Mouse (Mus musculus) hindbrain, embryonic 14.5 days (tissue): ENCODE results near the gene Adam12. TPM values are rescaled to one million over a fixed set of nuclear protein-coding genes. Genes with fewer than 3 reads are reported as not detected.
A peak's percentile ranks its signal among the peaks of the same experiment; 100 is the strongest.

Experiments used
- ATAC-seq: fragments of 200-750 bp; cut with Nextera tagmentation; 2 replicates; pipeline ENCODE4 v1.8.0; 2017; ENCODE audit warnings: moderate number of reproducible peaks, mild to moderate bottlenecking, moderate TSS enrichment, moderate library complexity; ENCODE audit not compliant: low FRiP score
- DNase-seq: peaks from one replicate; pipeline ENCODE4 v3.0.0-alpha.2; 2015; ENCODE audit warnings: low spot score
- H3K27ac ChIP-seq: fragments of 300-500 bp; sonication (generic); 2 replicates; pipeline ENCODE4 v1.5.1; 2014; ENCODE audit warnings: mild to moderate bottlenecking, moderate library complexity
- H3K27me3 ChIP-seq: fragments of 300-500 bp; sonication (generic); 2 replicates; pipeline ENCODE4 v1.6.1; 2014; ENCODE audit warnings: mild to moderate bottlenecking, low read length, mixed read lengths; ENCODE audit not compliant: control insufficient read depth, insufficient read depth
- H3K36me3 ChIP-seq: fragments of 300-500 bp; sonication (generic); replicated peaks from 2 replicates; pipeline ENCODE4 v1.6.1; 2014; ENCODE audit not compliant: control insufficient read depth, insufficient read depth
- H3K4me1 ChIP-seq: fragments of 300-500 bp; sonication (generic); replicated peaks from 2 replicates; pipeline ENCODE4 v1.6.1; 2014; ENCODE audit warnings: antibody characterized with exemption, low read length, mixed read lengths; ENCODE audit not compliant: control insufficient read depth, insufficient read depth
- H3K4me2 ChIP-seq: fragments of 300-500 bp; sonication (generic); replicated peaks from 2 replicates; pipeline ENCODE4 v1.6.1; 2014; ENCODE audit warnings: mild to moderate bottlenecking, moderate library complexity
- H3K4me3 ChIP-seq: fragments of 300-500 bp; sonication (generic); replicated peaks from 2 replicates; pipeline ENCODE4 v1.5.1; 2014; ENCODE audit warnings: mild to moderate bottlenecking, low read length
- H3K9ac ChIP-seq: fragments of 300-500 bp; sonication (generic); 2 replicates; pipeline ENCODE4 v1.6.1; 2014
- H3K9me3 ChIP-seq: fragments of 300-500 bp; sonication (generic); 2 replicates; pipeline ENCODE4 v1.6.1; 2016; ENCODE audit warnings: low read length; ENCODE audit not compliant: control insufficient read depth
- WGBS: fragments of 180-500 bp; shearing (Covaris S2); extraction: QIAGEN DNeasy Blood & Tissue Kit; methylation state at CpG from one replicate; pipeline ENCODE4 v1.1.7; 2014; 5-methylcytosine and 5-hydroxymethylcytosine counted together
- polyA plus RNA-seq: library from polyadenylated mRNA; unstranded; fragments of >200 nt; fragmentation: Nextera tagmentation; extraction: Ambion mirVana; gene quantifications from 2 replicates; pipeline ENCODE4 v1.2.1, GENCODE M21; 2014

The Adam12 gene
- polyA plus RNA-seq, 1 experiment from 2014 or later: 7.0 TPM

GRCm38 (mm10) chr7:133986201-133986600, 245.7 kb downstream of the Adam12 start:
- H3K36me3 ChIP-seq: no peaks in the 10 kb centered on the region
- no peak for DNase-seq
- no peak for ATAC-seq
- H3K9me3 ChIP-seq: no peaks in the 10 kb centered on the region
- 75% methylated on average over 4 of the region's 4 CpGs for WGBS
- no peak overlapping the region for H3K9ac ChIP-seq
- H3K4me1 ChIP-seq: 0 out of 2 replicates have a peak, but pooled peaks cover 4% of the 10 kb centered on the region
- H3K4me2 ChIP-seq: no peak overlapping the region
- H3K27me3 ChIP-seq: no peaks in the 10 kb centered on the region
- H3K27ac ChIP-seq: no peak overlapping the region
- H3K4me3 ChIP-seq: no peak overlapping the region

GRCm38 (mm10) chr7:133985648-133986047, 246.3 kb downstream of the Adam12 start:
- DNase-seq: no peak
- WGBS: 88% methylated on average over 1 of the region's 1 CpGs

GRCm38 (mm10) chr7:133976388-133977122, 255.4 kb downstream of the Adam12 start:
- WGBS: 70% methylated on average over 8 of the region's 8 CpGs
- Histone ChIP-seq H3K27me3 (no peaks in the 10 kb centered on the region), H3K4me1 (0 out of 2 replicates have a peak, but pooled peaks cover 7% of the 10 kb centered on the region), H3K9me3 (no peaks in the 10 kb centered on the region), H3K9ac (no peak overlapping the region), H3K27ac (peak overlapping the region; percentile 26; the same call in 1 of the 2 replicates), H3K4me3 (no peak overlapping the region), H3K36me3 (no peaks in the 10 kb centered on the region), H3K4me2 (no peak overlapping the region)
- no peak for ATAC-seq
- no peak for DNase-seq

More at GRCm38 (mm10) chr7:133985648-133986047, 246.3 kb downstream of the Adam12 start:
- Histone ChIP-seq H3K4me2 (no peak overlapping the region), H3K9ac (no peak overlapping the region), H3K4me1 (0 out of 2 replicates have a peak, but pooled peaks cover 4% of the 10 kb centered on the region), H3K36me3 (no peaks in the 10 kb centered on the region), H3K9me3 (no peaks in the 10 kb centered on the region), H3K27me3 (no peaks in the 10 kb centered on the region), H3K4me3 (no peak overlapping the region), H3K27ac (no peak overlapping the region)
- no peak for ATAC-seq

- Histone ChIP-seq H3K4me2 (no peak overlapping the region), H3K4me3 (no peak overlapping the region), H3K27ac (no peak overlapping the region), H3K9me3 (no peaks in the 10 kb centered on the region), H3K27me3 (no peaks in the 10 kb centered on the region), H3K9ac (no peak overlapping the region), H3K4me1 (peaks cover 7% of the 10 kb centered on the region), H3K36me3 (no peaks in the 10 kb centered on the region)
- 78% methylated on average over 1 of the region's 1 CpGs for WGBS
- DNase-seq (no peak), ATAC-seq (no peak)
Observed at GRCm38 (mm10) chr7:133971086-133971485, 260.9 kb downstream of the Adam12 start.

- no peaks in the 10 kb centered on the region for H3K27me3 ChIP-seq
- peaks cover 7% of the 10 kb centered on the region for H3K4me1 ChIP-seq
- 80% methylated on average over 5 of the region's 5 CpGs for WGBS
- DNase-seq: no peak
- H3K9me3 ChIP-seq: no peaks in the 10 kb centered on the region
- no peak overlapping the region for H3K4me3 ChIP-seq
- H3K9ac ChIP-seq: no peak overlapping the region
- no peaks in the 10 kb centered on the region for H3K36me3 ChIP-seq
- H3K27ac ChIP-seq: no peak overlapping the region
- H3K4me2 ChIP-seq: no peak overlapping the region
- ATAC-seq: no peak
Observed at GRCm38 (mm10) chr7:133970407-133970806, 261.5 kb downstream of the Adam12 start.

- no peak overlapping the region for H3K4me3 ChIP-seq
- peak overlapping the region; percentile 17; the same call in 1 of the 2 replicates for H3K27ac ChIP-seq
- no peaks in the 10 kb centered on the region for H3K27me3 ChIP-seq
- no peak for ATAC-seq
- H3K4me1 ChIP-seq: peaks cover 7% of the 10 kb centered on the region
- no peaks in the 10 kb centered on the region for H3K36me3 ChIP-seq
- H3K9ac ChIP-seq: no peak overlapping the region
- 21% methylated on average over 5 of the region's 5 CpGs for WGBS
- DNase-seq: peak; percentile 48
- H3K9me3 ChIP-seq: no peaks in the 10 kb centered on the region
- no peak overlapping the region for H3K4me2 ChIP-seq
Observed at GRCm38 (mm10) chr7:133967906-133968305, 264.0 kb downstream of the Adam12 start.

- Histone ChIP-seq H3K9ac (no peak overlapping the region), H3K27ac (no peak overlapping the region), H3K9me3 (no peaks in the 10 kb centered on the region), H3K4me1 (peaks cover 7% of the 10 kb centered on the region), H3K36me3 (no peaks in the 10 kb centered on the region), H3K4me3 (no peak overlapping the region), H3K4me2 (no peak overlapping the region), H3K27me3 (no peaks in the 10 kb centered on the region)
- WGBS: 72% methylated on average over 8 of the region's 8 CpGs
- no peak for DNase-seq
- no peak for ATAC-seq
Observed at GRCm38 (mm10) chr7:133963501-133963900, 268.4 kb downstream of the Adam12 start.

- H3K9me3 ChIP-seq: no peaks in the 10 kb centered on the region
- no peak overlapping the region for H3K4me3 ChIP-seq
- no peak for ATAC-seq
- no peak overlapping the region for H3K4me2 ChIP-seq
- no peak for DNase-seq
- WGBS: 72% methylated on average over 4 of the region's 4 CpGs
- H3K9ac ChIP-seq: no peak overlapping the region
- no peaks in the 10 kb centered on the region for H3K27me3 ChIP-seq
- H3K27ac ChIP-seq: no peak overlapping the region
- H3K4me1 ChIP-seq: peaks cover 5% of the 10 kb centered on the region; the same call in 1 of the 2 replicates
- H3K36me3 ChIP-seq: no peaks in the 10 kb centered on the region
Observed at GRCm38 (mm10) chr7:133959200-133959599, 272.7 kb downstream of the Adam12 start.

- H3K4me1 ChIP-seq: peaks cover 5% of the 10 kb centered on the region; the same call in 1 of the 2 replicates
- H3K9ac ChIP-seq: no peak overlapping the region
- H3K9me3 ChIP-seq: no peaks in the 10 kb centered on the region
- H3K4me2 ChIP-seq: no peak overlapping the region
- no peaks in the 10 kb centered on the region for H3K27me3 ChIP-seq
- no peak overlapping the region for H3K4me3 ChIP-seq
- 42% methylated on average over 2 of the region's 2 CpGs for WGBS
- no peak for ATAC-seq
- no peak for DNase-seq
- no peak overlapping the region for H3K27ac ChIP-seq
- no peaks in the 10 kb centered on the region for H3K36me3 ChIP-seq
Observed at GRCm38 (mm10) chr7:133957873-133958272, 274.1 kb downstream of the Adam12 start.
